Mouse (Mus musculus) CH12.LX (cell line): Measurements from ENCODE around the gene Gdi1. TPM values are rescaled to one million over a fixed set of nuclear protein-coding genes. Genes with fewer than 3 reads are reported as not detected.
A peak's percentile ranks its signal among the peaks of the same experiment; 100 is the strongest.
"Not testable (repeated sequence)": the region's sequence is repeated elsewhere in the genome, so short reads cannot be mapped to it uniquely, and the experiment has no call there.

Source experiments
- DNase-seq: peaks from one replicate; pipeline ENCODE4 v3.0.0-alpha.2; 2013; ENCODE audit errors: extremely low read depth
- H3K27ac ChIP-seq: 2 replicates; pipeline ENCODE4 v1.5.1; 2012; ENCODE audit warnings: low read depth, mild to moderate bottlenecking, control low read depth, moderate library complexity; ENCODE audit not compliant: insufficient read depth
- H3K27me3 ChIP-seq: replicated peaks from 2 replicates; pipeline ENCODE3; 2012; ENCODE audit warnings: inconsistent platforms
- H3K36me3 ChIP-seq, 2 experiments: replicated peaks in 1 of 2; 2 replicates each; pipeline versions ENCODE3 to v1.6.1; 2012; ENCODE audit warnings: inconsistent platforms in 1 of 2, low read length in 1 of 2, mild to moderate bottlenecking in 1 of 2, mixed read lengths in 1 of 2, moderate library complexity in 1 of 2; ENCODE audit not compliant: control insufficient read depth in 1 of 2, insufficient read depth in 1 of 2
- H3K4me1 ChIP-seq, 2 experiments: 2 replicates each; pipeline ENCODE4 v1.6.1; 2012; ENCODE audit warnings: inconsistent platforms in 1 of 2, moderate library complexity in 1 of 2; ENCODE audit not compliant: insufficient read depth in 2 of 2, control insufficient read depth in 1 of 2
- H3K4me2 ChIP-seq: 2 replicates; pipeline ENCODE4 v1.6.1; 2012; ENCODE audit warnings: low read depth, mild to moderate bottlenecking, control low read depth; ENCODE audit not compliant: poor library complexity, insufficient read depth, severe bottlenecking
- H3K4me3 ChIP-seq, 3 experiments: fragments of 150-350 bp in 1 of 3; sonication (generic) in 1 of 3; replicated peaks in 1 of 3; 2 replicates each; pipeline versions ENCODE3 to v1.5.1; 2011 to 2012; ENCODE audit warnings: low read depth in 2 of 3, low read length in 2 of 3, mild to moderate bottlenecking in 2 of 3, moderate library complexity in 2 of 3, control low read depth in 1 of 3, improper control_type of control experiment in 1 of 3, inconsistent platforms in 1 of 3, mixed read lengths in 1 of 3; ENCODE audit not compliant: poor library complexity in 1 of 3
- H3K79me2 ChIP-seq: replicated peaks from 2 replicates; pipeline ENCODE4 v1.6.1; 2012; ENCODE audit warnings: mild to moderate bottlenecking, moderate library complexity; ENCODE audit not compliant: control insufficient read depth, poor library complexity, insufficient read depth, severe bottlenecking; ENCODE audit errors: extremely low read depth
- H3K9ac ChIP-seq: 2 replicates; pipeline ENCODE4 v1.6.1; 2012; ENCODE audit warnings: low read depth, mild to moderate bottlenecking, control low read depth, moderate library complexity; ENCODE audit not compliant: insufficient read depth
- H3K9me3 ChIP-seq: replicated peaks from 2 replicates; pipeline ENCODE3; 2012; ENCODE audit warnings: low read length, inconsistent platforms, mixed read lengths
- CHD1 ChIP-seq: IDR thresholded peaks from 2 replicates; pipeline ENCODE4 v1.6.1; 2012; ENCODE audit warnings: low read depth, low read length, improper control_type of control experiment, inconsistent platforms
- GABPA ChIP-seq: IDR thresholded peaks from 2 replicates; pipeline ENCODE4 v1.6.1; 2012; ENCODE audit warnings: low read depth, low read length, improper control_type of control experiment, inconsistent platforms; ENCODE audit not compliant: insufficient replicate concordance
- JUND ChIP-seq: conservative IDR thresholded peaks from 2 replicates; pipeline ENCODE4 v1.6.1; 2011; ENCODE audit warnings: low read depth, low read length, improper control_type of control experiment
- MAFK ChIP-seq: IDR thresholded peaks from 2 replicates; pipeline ENCODE4 v1.6.1; 2011; ENCODE audit warnings: low read length, improper control_type of control experiment; ENCODE audit not compliant: insufficient replicate concordance
- MAX ChIP-seq: IDR thresholded peaks from 2 replicates; pipeline ENCODE4 v1.6.1; 2011; ENCODE audit warnings: low read length, improper control_type of control experiment
- NELFE ChIP-seq: IDR thresholded peaks from 2 replicates; pipeline ENCODE4 v1.6.1; 2011; ENCODE audit warnings: low read depth, low read length, improper control_type of control experiment
- SMC3 ChIP-seq: IDR thresholded peaks from 2 replicates; pipeline ENCODE4 v1.6.1; 2011; ENCODE audit warnings: low read depth, low read length, improper control_type of control experiment
- TBP ChIP-seq: conservative IDR thresholded peaks from 2 replicates; pipeline ENCODE4 v1.6.1; 2011; ENCODE audit warnings: low read depth, low read length, improper control_type of control experiment
- UBTF ChIP-seq: IDR thresholded peaks from 2 replicates; pipeline ENCODE4 v1.6.1; 2012; ENCODE audit warnings: low read depth, mild to moderate bottlenecking, inconsistent platforms, low read length, improper control_type of control experiment, moderate library complexity
- USF1 ChIP-seq: IDR thresholded peaks from 2 replicates; pipeline ENCODE4 v1.6.1; 2014; ENCODE audit warnings: low read depth, mild to moderate bottlenecking, inconsistent platforms, low read length, improper control_type of control experiment
- USF2 ChIP-seq: conservative IDR thresholded peaks from 2 replicates; pipeline ENCODE4 v1.6.1; 2011; ENCODE audit warnings: low read depth, low read length, improper control_type of control experiment
- ZKSCAN1 ChIP-seq: IDR thresholded peaks from 2 replicates; pipeline ENCODE4 v1.6.1; 2012; ENCODE audit warnings: low read depth, inconsistent platforms, low read length, improper control_type of control experiment, borderline replicate concordance
- dilution Hi-C: fragments of 300-500 bp; cut with MboI; formaldehyde crosslinking; loops from 2 replicates; pipeline ENCODE4 v1.14.3; 2020; ENCODE audit warnings: low sequenced_read_pairs; ENCODE audit not compliant: extremely low pct_unique_long_range_greater_than_20kb, extremely low pct_ligation_motif_present
- in situ Hi-C: fragments of 300-500 bp; cut with MboI; formaldehyde crosslinking; loops from 3 replicates; pipeline ENCODE4 v1.14.3; 2019; ENCODE audit warnings: low sequenced_read_pairs, low pct_ligation_motif_present, low pct_unique_long_range_greater_than_20kb, mixed read lengths
- polyA plus RNA-seq: library from polyadenylated mRNA; unstranded; fragments of >175 nt; gene quantifications from 2 replicates; pipeline ENCODE4 v1.2.1, GENCODE M21; 2012; ENCODE audit warnings: low read depth; ENCODE audit not compliant: insufficient read length
- total RNA-seq, 2 experiments: library from RNA; depleted of rRNA; stranded (reverse); fragments of 300-350 nt in 1 of 2; fragments of >200 nt in 1 of 2; gene quantifications; 2 replicates each; pipeline ENCODE4 v1.2.3; 2012 to 2014

Gdi1 gene
- total and polyA plus RNA-seq, 3 experiments, result 32.4 to 66.5 (median 42.7) TPM

GRCm38 (mm10) chrX:74357069-74357468 is 52.3 kb downstream of the Gdi1 start:
- H3K4me3 ChIP-seq, H3K79me2 ChIP-seq, dilution Hi-C loops, H3K36me3 ChIP-seq, H3K4me2 ChIP-seq, in situ Hi-C loops, H3K27ac ChIP-seq, H3K27me3 ChIP-seq, H3K9me3 ChIP-seq: not testable (repeated sequence)
- 0 out of 2 replicates have a peak, but pooled peaks have one; percentile 53 for TF ChIP-seq TBP
- TF ChIP-seq, all 38 proteins: peak for 1; not testable (repeated sequence) for 37
- not testable (repeated sequence) for DNase-seq, H3K9ac ChIP-seq, H3K4me1 ChIP-seq

- Histone ChIP-seq H3K27ac (no peak overlapping the region), H3K9ac (no peak overlapping the region), H3K9me3 (no peaks in the 10 kb centered on the region), H3K27me3 (no peaks in the 10 kb centered on the region), H3K79me2 (no peaks in the 10 kb centered on the region), H3K4me3 (no peak overlapping the region), H3K36me3 (no peaks in the 10 kb centered on the region), H3K4me2 (no peak overlapping the region), H3K4me1 (no peaks in the 10 kb centered on the region)
- no peak for DNase-seq
- dilution Hi-C loops (no loop called here), in situ Hi-C loops (no loop called here)
- TF ChIP-seq NELFE, result no peak
- TF ChIP-seq USF1, result no peak
- no peak for TF ChIP-seq MAFK
- no peak for TF ChIP-seq ZKSCAN1
- no peak for TF ChIP-seq SMC3
- no peak for TF ChIP-seq MAX
- TF ChIP-seq USF2, result no peak
- no peak for TF ChIP-seq GABPA
- TF ChIP-seq UBTF, result no peak
- TF ChIP-seq CHD1, result no peak
- no peak for TF ChIP-seq JUND
Measured at GRCm38 (mm10) chrX:74359171-74359570, 54.4 kb downstream of the Gdi1 start.

Other genes starting within 250 kb of the Gdi1 start
- gene Opn1mw, start 177.5 kb upstream of the Gdi1 start, total RNA-seq (2012; rRNA removed), result not detected in 2 replicates
- gene Opn1mw, start 177.5 kb upstream of the Gdi1 start, total RNA-seq (2014; rRNA removed), result not detected in 2 replicates
- not detected in 2 replicates for gene Opn1mw, start 177.5 kb upstream of the Gdi1 start, polyA plus RNA-seq
- gene Mecp2, start 169.6 kb upstream of the Gdi1 start, total RNA-seq (2012; rRNA removed), result 12.0 and 12.3 TPM in 2 replicates
- 9.9 and 12.2 TPM in 2 replicates for gene Mecp2, start 169.6 kb upstream of the Gdi1 start, total RNA-seq (2014; rRNA removed)
- gene Mecp2, start 169.6 kb upstream of the Gdi1 start, polyA plus RNA-seq, result 12.0 and 15.5 TPM in 2 replicates
- not detected in 2 replicates for gene Tex28, start 137.2 kb upstream of the Gdi1 start, total RNA-seq (2012; rRNA removed)
- not detected in 2 replicates for gene Tex28, start 137.2 kb upstream of the Gdi1 start, total RNA-seq (2014; rRNA removed)
- gene Tex28, start 137.2 kb upstream of the Gdi1 start, polyA plus RNA-seq, result not detected in 2 replicates
- not detected in 2 replicates for gene Tktl1, start 127.7 kb upstream of the Gdi1 start, total RNA-seq (2012; rRNA removed)
- not detected in 2 replicates for gene Tktl1, start 127.7 kb upstream of the Gdi1 start, total RNA-seq (2014; rRNA removed)
- gene Tktl1, start 127.7 kb upstream of the Gdi1 start, polyA plus RNA-seq, result not detected in 2 replicates
- gene Flna, start 55.2 kb upstream of the Gdi1 start, total RNA-seq (2012; rRNA removed), result 78.7 and 82.4 TPM in 2 replicates
- gene Flna, start 55.2 kb upstream of the Gdi1 start, total RNA-seq (2014; rRNA removed), result 56.8 and 70.2 TPM in 2 replicates
- 82.6 and 91.6 TPM in 2 replicates for gene Flna, start 55.2 kb upstream of the Gdi1 start, polyA plus RNA-seq
- 65.4 and 65.6 TPM in 2 replicates for gene Emd, start 50.3 kb upstream of the Gdi1 start, total RNA-seq (2012; rRNA removed)
- 80.1 and 99.4 TPM in 2 replicates for gene Emd, start 50.3 kb upstream of the Gdi1 start, total RNA-seq (2014; rRNA removed)
- gene Emd, start 50.3 kb upstream of the Gdi1 start, polyA plus RNA-seq, result 73.8 and 132 TPM in 2 replicates
- 3,647 and 3,697 TPM in 2 replicates for gene Rpl10, start 34.2 kb upstream of the Gdi1 start, total RNA-seq (2012; rRNA removed)
- 3,137 and 3,420 TPM in 2 replicates for gene Rpl10, start 34.2 kb upstream of the Gdi1 start, total RNA-seq (2014; rRNA removed)
- 200 and 459 TPM in 2 replicates for gene Rpl10, start 34.2 kb upstream of the Gdi1 start, polyA plus RNA-seq
- gene Taz, start 23.1 kb upstream of the Gdi1 start, total RNA-seq (2012; rRNA removed), result 31.9 and 40.4 TPM in 2 replicates
- gene Taz, start 23.1 kb upstream of the Gdi1 start, total RNA-seq (2014; rRNA removed), result 29.2 and 31.6 TPM in 2 replicates
- 25.6 and 29.0 TPM in 2 replicates for gene Taz, start 23.1 kb upstream of the Gdi1 start, polyA plus RNA-seq
- gene Dnase1l1, start 22.7 kb upstream of the Gdi1 start, total RNA-seq (2012; rRNA removed), result 3.4 and 4.7 TPM in 2 replicates
- 3.8 and 5.1 TPM in 2 replicates for gene Dnase1l1, start 22.7 kb upstream of the Gdi1 start, total RNA-seq (2014; rRNA removed)
- 4.3 and 4.6 TPM in 2 replicates for gene Dnase1l1, start 22.7 kb upstream of the Gdi1 start, polyA plus RNA-seq
- 47.2 and 53.8 TPM in 2 replicates for gene Atp6ap1, start 7.9 kb upstream of the Gdi1 start, total RNA-seq (2012; rRNA removed)
- gene Atp6ap1, start 7.9 kb upstream of the Gdi1 start, total RNA-seq (2014; rRNA removed), result 52.8 and 53.3 TPM in 2 replicates
- gene Atp6ap1, start 7.9 kb upstream of the Gdi1 start, polyA plus RNA-seq, result 61.3 and 66.4 TPM in 2 replicates
- gene Fam50a, start 8.0 kb downstream of the Gdi1 start, total RNA-seq (2012; rRNA removed), result 26.4 and 30.4 TPM in 2 replicates
- 8.3 TPM in 2 replicates for gene Fam50a, start 8.0 kb downstream of the Gdi1 start, total RNA-seq (2014; rRNA removed)
- gene Fam50a, start 8.0 kb downstream of the Gdi1 start, polyA plus RNA-seq, result 47.0 and 58.4 TPM in 2 replicates
- 2.6 and 4.9 TPM in 2 replicates for gene Plxna3, start 24.1 kb downstream of the Gdi1 start, total RNA-seq (2012; rRNA removed)
- 1.4 and 2.0 TPM in 2 replicates for gene Plxna3, start 24.1 kb downstream of the Gdi1 start, total RNA-seq (2014; rRNA removed)
- 4.1 and 5.0 TPM in 2 replicates for gene Plxna3, start 24.1 kb downstream of the Gdi1 start, polyA plus RNA-seq
- gene Lage3, start 48.6 kb downstream of the Gdi1 start, total RNA-seq (2012; rRNA removed), result 57.9 and 68.6 TPM in 2 replicates
- 102 and 118 TPM in 2 replicates for gene Lage3, start 48.6 kb downstream of the Gdi1 start, total RNA-seq (2014; rRNA removed)
- 56.8 and 67.4 TPM in 2 replicates for gene Lage3, start 48.6 kb downstream of the Gdi1 start, polyA plus RNA-seq
- gene Ubl4a, start 68.2 kb downstream of the Gdi1 start, total RNA-seq (2012; rRNA removed), result 12.7 and 18.8 TPM in 2 replicates
- 17.6 and 19.3 TPM in 2 replicates for gene Ubl4a, start 68.2 kb downstream of the Gdi1 start, total RNA-seq (2014; rRNA removed)
- gene Ubl4a, start 68.2 kb downstream of the Gdi1 start, polyA plus RNA-seq, result 39.2 and 39.3 TPM in 2 replicates
- 7.4 and 11.6 TPM in 2 replicates for gene Slc10a3, start 68.4 kb downstream of the Gdi1 start, total RNA-seq (2012; rRNA removed)
- 14.1 and 14.7 TPM in 2 replicates for gene Slc10a3, start 68.4 kb downstream of the Gdi1 start, total RNA-seq (2014; rRNA removed)
- gene Slc10a3, start 68.4 kb downstream of the Gdi1 start, polyA plus RNA-seq, result 11.2 and 12.0 TPM in 2 replicates
- gene Fam3a, start 88.3 kb downstream of the Gdi1 start, total RNA-seq (2012; rRNA removed), result 8.7 and 12.5 TPM in 2 replicates
- 7.1 and 7.7 TPM in 2 replicates for gene Fam3a, start 88.3 kb downstream of the Gdi1 start, total RNA-seq (2014; rRNA removed)
- 8.3 and 12.3 TPM in 2 replicates for gene Fam3a, start 88.3 kb downstream of the Gdi1 start, polyA plus RNA-seq
- 37.9 and 40.6 TPM in 2 replicates for gene Ikbkg, start 88.3 kb downstream of the Gdi1 start, total RNA-seq (2012; rRNA removed)
- gene Ikbkg, start 88.3 kb downstream of the Gdi1 start, total RNA-seq (2014; rRNA removed), result 25.0 and 26.4 TPM in 2 replicates
- gene Ikbkg, start 88.3 kb downstream of the Gdi1 start, polyA plus RNA-seq, result 20.5 and 28.3 TPM in 2 replicates
- gene G6pdx, start 124.2 kb downstream of the Gdi1 start, total RNA-seq (2012; rRNA removed), result 35.9 and 41.0 TPM in 2 replicates
- gene G6pdx, start 124.2 kb downstream of the Gdi1 start, total RNA-seq (2014; rRNA removed), result 42.3 and 44.0 TPM in 2 replicates
- 61.8 and 70.5 TPM in 2 replicates for gene G6pdx, start 124.2 kb downstream of the Gdi1 start, polyA plus RNA-seq
- 0.25 and 0.59 TPM in 2 replicates for gene Gm6880, start 176.4 kb downstream of the Gdi1 start, total RNA-seq (2012; rRNA removed)
- not detected in 2 replicates for gene Gm6880, start 176.4 kb downstream of the Gdi1 start, total RNA-seq (2014; rRNA removed)
- gene Gm6880, start 176.4 kb downstream of the Gdi1 start, polyA plus RNA-seq, result not detected in 2 replicates